Mouse (Mus musculus): ENCODE results near the gene Pnmt. TPM values are rescaled to one million over a fixed set of nuclear protein-coding genes. Genes with fewer than 3 reads are reported as not detected.

The Pnmt gene
- total and polyA plus RNA-seq, 3 experiments: not detected

DNA sequence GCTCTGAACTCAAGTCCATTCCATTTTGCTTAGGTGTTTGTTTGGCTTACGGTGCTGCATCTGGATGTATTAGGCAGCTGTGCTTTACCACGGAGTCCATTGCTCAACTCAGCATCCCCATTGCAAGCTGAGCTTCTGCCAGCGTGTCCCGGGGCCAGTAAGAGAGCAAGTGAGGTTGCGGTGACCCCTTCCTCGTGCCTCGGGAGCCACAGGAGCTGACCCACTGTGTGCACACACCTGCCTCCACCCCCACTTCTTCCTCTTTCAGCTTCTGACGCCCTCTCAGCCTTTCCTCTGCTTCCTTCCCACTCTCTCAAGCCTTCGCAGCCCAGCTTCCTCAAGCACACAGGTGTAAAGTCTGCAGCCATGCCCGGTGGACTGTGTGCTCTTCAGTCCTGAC is 20.0 kb upstream of the Pnmt start:
- no peak for TF ChIP-seq USF2 (conservative IDR thresholded peaks at IDR 0.05; ENCODE audit: low read depth, low read length)
- peaks cover 0 to 55% of the 10 kb centered on the region in 2 experiments for H3K36me3 ChIP-seq (replicated peaks in 1 of 2; ENCODE audit: control insufficient read depth in 1 of 2, insufficient read depth in 1 of 2, low read length in 1 of 2)
- H3K9me3 ChIP-seq (replicated peaks; ENCODE audit: low read length): no peaks in the 10 kb centered on the region
- H3K4me1 ChIP-seq (ENCODE audit: control insufficient read depth in 1 of 2, insufficient read depth in 2 of 2): peaks cover 0 to 11% of the 10 kb centered on the region in 2 experiments; a peak in 2 of 4 replicates
- H3K4me3 ChIP-seq (replicated peaks in 1 of 3; ENCODE audit: low read depth in 2 of 3, low read length in 2 of 3, poor library complexity in 1 of 3): no peak overlapping the region
- no peak overlapping the region for H3K27ac ChIP-seq (ENCODE audit: insufficient read depth, low read depth)
- in situ Hi-C loops (cut with MboI; ENCODE audit: low pct_ligation_motif_present, low pct_unique_long_range_greater_than_20kb, low sequenced_read_pairs) (no loop called here), dilution Hi-C loops (cut with MboI; ENCODE audit: extremely low pct_ligation_motif_present, extremely low pct_unique_long_range_greater_than_20kb, low sequenced_read_pairs) (no loop called here)
- H3K4me2 ChIP-seq (ENCODE audit: insufficient read depth, low read depth, poor library complexity, severe bottlenecking): no peak overlapping the region
- H3K9ac ChIP-seq (ENCODE audit: insufficient read depth, low read depth): no peak overlapping the region
- DNase-seq (ENCODE audit: extremely low read depth): no peak
- H3K27me3 ChIP-seq (replicated peaks): no peaks in the 10 kb centered on the region
- H3K79me2 ChIP-seq (replicated peaks; ENCODE audit: control insufficient read depth, extremely low read depth, insufficient read depth, poor library complexity, severe bottlenecking): no peaks in the 10 kb centered on the region; the same call in 1 of the 2 replicates

DNA sequence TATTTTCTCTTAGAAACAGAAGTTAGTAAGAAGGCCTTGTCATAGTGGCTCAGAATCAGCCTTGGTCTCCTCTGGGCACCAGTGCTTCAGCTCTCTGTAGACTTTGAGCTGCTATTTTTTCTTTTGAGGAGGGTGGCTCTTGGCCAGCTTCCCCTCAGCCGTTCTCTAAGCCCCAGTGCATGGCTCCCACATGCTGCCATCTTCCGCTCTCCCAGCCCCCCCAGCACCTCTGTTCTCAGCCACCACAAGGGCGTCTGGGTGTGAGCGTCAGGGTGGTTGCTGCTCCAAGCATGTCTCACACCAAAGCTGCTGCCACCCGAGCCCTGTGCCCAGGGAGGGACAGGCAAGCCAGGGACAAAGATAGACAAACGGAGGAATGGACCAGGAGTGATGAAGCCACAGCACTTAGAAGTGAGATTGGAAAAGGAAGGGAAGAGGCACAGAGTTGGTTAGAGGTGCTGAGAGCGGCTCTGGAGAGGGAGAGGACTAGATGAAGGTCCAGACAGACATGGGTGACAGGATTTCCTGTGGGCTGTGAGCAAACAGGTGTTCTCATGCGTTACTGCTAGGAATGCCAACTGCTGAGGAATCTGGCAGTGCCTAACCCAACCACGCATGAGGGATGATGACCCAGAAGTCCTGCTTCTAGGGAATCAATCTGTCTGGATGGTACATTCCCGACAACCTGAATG is 18.9 kb upstream of the Pnmt start:
- Histone ChIP-seq H3K36me3 (replicated peaks in 1 of 2; ENCODE audit: control insufficient read depth in 1 of 2, insufficient read depth in 1 of 2, low read length in 1 of 2) (peaks cover 0 to 53% of the 10 kb centered on the region in 2 experiments), H3K4me1 (ENCODE audit: control insufficient read depth in 1 of 2, insufficient read depth in 2 of 2) (peaks cover 0 to 7% of the 10 kb centered on the region in 2 experiments; a peak in 2 of 4 replicates), H3K4me3 (replicated peaks in 1 of 3; ENCODE audit: low read depth in 2 of 3, low read length in 2 of 3, poor library complexity in 1 of 3) (no peak overlapping the region), H3K27ac (ENCODE audit: insufficient read depth, low read depth) (no peak overlapping the region), H3K9ac (ENCODE audit: insufficient read depth, low read depth) (no peak overlapping the region), H3K27me3 (replicated peaks) (no peaks in the 10 kb centered on the region), H3K4me2 (ENCODE audit: insufficient read depth, low read depth, poor library complexity, severe bottlenecking) (no peak overlapping the region), H3K9me3 (replicated peaks; ENCODE audit: low read length) (no peaks in the 10 kb centered on the region), H3K79me2 (replicated peaks; ENCODE audit: control insufficient read depth, extremely low read depth, insufficient read depth, poor library complexity, severe bottlenecking) (no peaks in the 10 kb centered on the region; the same call in 1 of the 2 replicates)
- dilution Hi-C loops (cut with MboI; ENCODE audit: extremely low pct_ligation_motif_present, extremely low pct_unique_long_range_greater_than_20kb, low sequenced_read_pairs): no loop called here
- DNase-seq (ENCODE audit: extremely low read depth): no peak
- TF ChIP-seq ZMIZ1 (IDR thresholded peaks at IDR 0.05; ENCODE audit: low read depth, low read length) (no peak), MAFK (IDR thresholded peaks at IDR 0.05; ENCODE audit: insufficient replicate concordance, low read length) (no peak), TCF12 (IDR thresholded peaks at IDR 0.05; ENCODE audit: low read depth, low read length) (no peak), JUN (IDR thresholded peaks at IDR 0.05; ENCODE audit: insufficient read depth, low read depth, low read length) (no peak), BHLHE40 (IDR thresholded peaks at IDR 0.05; ENCODE audit: low read depth, low read length) (no peak), E2F4 (IDR thresholded peaks at IDR 0.05; ENCODE audit: insufficient replicate concordance, low read depth, low read length) (no peak), MAX (IDR thresholded peaks at IDR 0.05; ENCODE audit: low read length) (no peak), MEF2A (IDR thresholded peaks at IDR 0.05; ENCODE audit: borderline replicate concordance, low read depth, low read length) (no peak), MAZ (IDR thresholded peaks at IDR 0.05; ENCODE audit: low read depth, low read length) (no peak), EP300 (IDR thresholded peaks at IDR 0.05; ENCODE audit: low read length) (no peak), POLR2AphosphoS2 (IDR thresholded peaks at IDR 0.05; ENCODE audit: low read depth, low read length) (no peak), UBTF (IDR thresholded peaks at IDR 0.05; ENCODE audit: low read depth, low read length) (no peak), IRF4 (IDR thresholded peaks at IDR 0.05; ENCODE audit: low read depth, low read length) (no peak), TBP (conservative IDR thresholded peaks at IDR 0.05; ENCODE audit: low read depth, low read length) (no peak), PAX5 (IDR thresholded peaks at IDR 0.05; ENCODE audit: low read length) (no peak), JUND (conservative IDR thresholded peaks at IDR 0.05; ENCODE audit: low read depth, low read length) (no peak), GABPA (IDR thresholded peaks at IDR 0.05; ENCODE audit: insufficient replicate concordance, low read depth, low read length) (no peak), ZC3H11A (IDR thresholded peaks at IDR 0.05; ENCODE audit: low read depth, low read length) (no peak), SIN3A (IDR thresholded peaks at IDR 0.05; ENCODE audit: low read length) (no peak)
- in situ Hi-C loops (cut with MboI; ENCODE audit: low pct_ligation_motif_present, low pct_unique_long_range_greater_than_20kb, low sequenced_read_pairs): no loop called here

Measured in CH12.LX (cell line).